Mouse (Mus musculus): ENCODE data around the gene Atxn2.

DNA sequence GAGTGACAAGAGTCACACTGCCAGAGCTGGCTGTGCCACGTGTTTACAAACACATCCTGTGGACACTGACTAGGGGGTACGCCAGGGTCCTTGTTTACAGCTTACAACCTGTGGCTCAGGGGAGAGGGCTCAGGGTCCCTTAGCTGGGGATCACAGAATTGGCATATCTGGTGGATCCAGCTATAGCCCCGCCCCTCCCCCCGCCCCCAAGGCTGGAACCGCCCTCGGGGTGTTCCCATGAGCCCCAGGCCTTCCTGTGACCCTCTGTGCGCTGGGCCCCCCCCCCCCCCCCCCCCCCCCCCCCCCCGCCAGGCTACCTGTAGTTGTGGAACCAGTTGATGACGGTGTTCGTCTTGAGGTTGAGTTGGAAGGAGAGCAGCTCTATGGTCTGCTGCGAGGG, 153.2 kb downstream of the Atxn2 start:
- no peak for TF ChIP-seq TAL1 (IDR thresholded peaks at IDR 0.05; ENCODE audit: low read length)
- TF ChIP-seq GATA1 (IDR thresholded peaks at IDR 0.05; ENCODE audit: low read length), result no peak

Measured in erythroblast, embryonic 14.5 days (primary cell).